Mouse (Mus musculus): ENCODE data around the gene Arid4a.
A peak's percentile ranks its signal among the peaks of the same experiment; 100 is the strongest.

Gene Arid4a

GRCm38 (mm10) chr12:71015363-71016210 is at the start of gene Arid4a:
Arid4a (plus strand) TSS chr12:71015990.
- peak; percentile 100 for DNase-seq (ENCODE audit: low read depth, low spot score)

- DNase-seq (ENCODE audit: low read depth, low spot score), result no peak
These were observed 48.2 kb upstream of the Arid4a start for GRCm38 (mm10) chr12:70967581-70967980.

GRCm38 (mm10) chr12:70968141-70968790 is 47.5 kb upstream of the Arid4a start:
- DNase-seq (ENCODE audit: low read depth, low spot score), result peak; percentile 77

GRCm38 (mm10) chr12:70968791-70969307 is 46.9 kb upstream of the Arid4a start:
- DNase-seq (ENCODE audit: low read depth, low spot score), result peak; percentile 81

GRCm38 (mm10) chr12:70969485-70970184 is 46.2 kb upstream of the Arid4a start:
- peak; percentile 68 for DNase-seq (ENCODE audit: low read depth, low spot score)

GRCm38 (mm10) chr12:70973831-70974230 is 42.0 kb upstream of the Arid4a start:
- no peak for DNase-seq (ENCODE audit: low read depth, low spot score)

GRCm38 (mm10) chr12:70974441-70975266 is 41.1 kb upstream of the Arid4a start, which contains the start of gene Psma3:
Psma3 (plus strand) TSS chr12:70974621.
- DNase-seq (ENCODE audit: low read depth, low spot score), result peak; percentile 92

- DNase-seq (ENCODE audit: low read depth, low spot score), result no peak
These were observed 40.4 kb upstream of the Arid4a start for GRCm38 (mm10) chr12:70975406-70975805.

- no peak for DNase-seq (ENCODE audit: low read depth, low spot score)
These were observed 39.9 kb upstream of the Arid4a start for GRCm38 (mm10) chr12:70975891-70976290.

GRCm38 (mm10) chr12:70978345-70978744 is 37.4 kb upstream of the Arid4a start:
- DNase-seq (ENCODE audit: low read depth, low spot score), result no peak

GRCm38 (mm10) chr12:70984855-70985550 is 30.8 kb upstream of the Arid4a start:
- no peak for DNase-seq (ENCODE audit: low read depth, low spot score)

GRCm38 (mm10) chr12:70997225-70997624 is 18.6 kb upstream of the Arid4a start:
- DNase-seq (ENCODE audit: low read depth, low spot score), result no peak

- no peak for DNase-seq (ENCODE audit: low read depth, low spot score)
These were observed 16.3 kb upstream of the Arid4a start for GRCm38 (mm10) chr12:70999423-70999903.

GRCm38 (mm10) chr12:71000344-71000743 is 15.4 kb upstream of the Arid4a start:
- DNase-seq (ENCODE audit: low read depth, low spot score), result no peak

GRCm38 (mm10) chr12:71001456-71001855 is 14.3 kb upstream of the Arid4a start:
- DNase-seq (ENCODE audit: low read depth, low spot score), result no peak

GRCm38 (mm10) chr12:71003760-71004426 is 11.9 kb upstream of the Arid4a start:
- DNase-seq (ENCODE audit: low read depth, low spot score), result no peak

- DNase-seq (ENCODE audit: low read depth, low spot score), result no peak
These were observed 9.6 kb upstream of the Arid4a start for GRCm38 (mm10) chr12:71006141-71006540.

GRCm38 (mm10) chr12:71006901-71007300 is 8.9 kb upstream of the Arid4a start:
- no peak for DNase-seq (ENCODE audit: low read depth, low spot score)

- DNase-seq (ENCODE audit: low read depth, low spot score), result no peak
These were observed 6.0 kb upstream of the Arid4a start for GRCm38 (mm10) chr12:71009769-71010168.

All from c-Kit-negative CD71-positive TER-119-positive erythroid progenitor cells, embryonic 14.5 days (primary cell).